Mouse (Mus musculus) hematopoietic stem cell, adult 5-6 weeks (primary cell): ENCODE measurements around the gene Hist2h4. TPM values are rescaled to one million over a fixed set of nuclear protein-coding genes. Genes with fewer than 3 reads are reported as not detected.

Experiments used
- total RNA-seq: library from RNA; stranded (forward); fragments of 172-1452, 232-1000 nt; gene quantifications from 2 replicates; pipeline ENCODE4 v1.2.3, GENCODE M21; 2017

Gene Hist2h4
- total RNA-seq, 1 experiment from 2014 or later, result 44.6 TPM

Other genes starting within 250 kb of the Hist2h4 start
- 14.0 and 29.1 TPM in 2 replicates for gene Vps45, start 204.8 kb downstream of the Hist2h4 start, total RNA-seq
- 24.3 and 34.7 TPM in 2 replicates for gene Otud7b, start 158.8 kb downstream of the Hist2h4 start, total RNA-seq
- gene Mtmr11, start 101.3 kb downstream of the Hist2h4 start, total RNA-seq, result not detected in 2 replicates
- 15.9 and 24.9 TPM in 2 replicates for gene Sf3b4, start 91.0 kb downstream of the Hist2h4 start, total RNA-seq
- gene Sv2a, start 82.2 kb downstream of the Hist2h4 start, total RNA-seq, result 1.2 and 3.3 TPM in 2 replicates
- gene Bola1, start 43.6 kb downstream of the Hist2h4 start, total RNA-seq, result 34.6 and 41.7 TPM in 2 replicates
- gene Hist2h2ab, start 43.4 kb downstream of the Hist2h4 start, total RNA-seq, result 114 and 199 TPM in 2 replicates
- gene Hist2h2ac, start 42.4 kb downstream of the Hist2h4 start, total RNA-seq, result 1,288 and 1,422 TPM in 2 replicates
- gene Hist2h2be, start 42.2 kb downstream of the Hist2h4 start, total RNA-seq, result 11.9 and 14.6 TPM in 2 replicates
- gene Hist2h3c2, start 24.2 kb downstream of the Hist2h4 start, total RNA-seq, result 51.2 and 125 TPM in 2 replicates
- 336 and 1,520 TPM in 2 replicates for gene Hist2h2aa2, start 23.0 kb downstream of the Hist2h4 start, total RNA-seq
- gene Hist2h2aa1, start 17.8 kb downstream of the Hist2h4 start, total RNA-seq, result 3,498 and 3,576 TPM in 2 replicates
- 3.7 TPM in 1 of 2 replicates, not detected in the other for gene Hist2h3c1, start 16.6 kb downstream of the Hist2h4 start, total RNA-seq
- 222 and 285 TPM in 2 replicates for gene Hist2h3b, start 5.3 kb upstream of the Hist2h4 start, total RNA-seq
- 3,457 and 7,416 TPM in 2 replicates for gene Hist2h2bb, start 6.4 kb upstream of the Hist2h4 start, total RNA-seq
- gene Fcgr1, start 30.7 kb upstream of the Hist2h4 start, total RNA-seq, result 1.7 and 4.9 TPM in 2 replicates
- not detected in 2 replicates for gene BC107364, start 189.0 kb upstream of the Hist2h4 start, total RNA-seq